Mouse (Mus musculus) kidney, postnatal 0 days (tissue): ENCODE data around the gene Zdhhc5. TPM values are rescaled to one million over a fixed set of nuclear protein-coding genes. Genes with fewer than 3 reads are reported as not detected.

Experiments used
- ATAC-seq: fragments of 200-750 bp; cut with Nextera tagmentation; replicated peaks from 2 replicates; pipeline ENCODE4 v1.8.0; 2017; ENCODE audit warnings: low read depth, moderate number of reproducible peaks, moderate TSS enrichment, moderate library complexity; ENCODE audit not compliant: low FRiP score
- DNase-seq: peaks from one replicate; pipeline ENCODE4 v3.0.0-alpha.2; 2016; ENCODE audit warnings: low spot score
- H3K27ac ChIP-seq: fragments of 300-500 bp; sonication (generic); 2 replicates; pipeline ENCODE4 v1.5.1; 2014; ENCODE audit warnings: mild to moderate bottlenecking
- H3K27me3 ChIP-seq: fragments of 300-500 bp; sonication (generic); 2 replicates; pipeline ENCODE4 v1.6.1; 2014; ENCODE audit warnings: low read length, mixed read lengths; ENCODE audit not compliant: insufficient read depth
- H3K36me3 ChIP-seq: fragments of 300-500 bp; sonication (generic); 2 replicates; pipeline ENCODE4 v1.6.1; 2014; ENCODE audit warnings: low read length, mixed read lengths; ENCODE audit not compliant: insufficient read depth
- H3K4me1 ChIP-seq: fragments of 300-500 bp; sonication (generic); replicated peaks from 2 replicates; pipeline ENCODE4 v1.6.1; 2014; ENCODE audit warnings: antibody characterized with exemption, low read length, mixed read lengths; ENCODE audit not compliant: insufficient read depth
- H3K4me2 ChIP-seq: fragments of 300-500 bp; sonication (generic); 2 replicates; pipeline ENCODE4 v1.6.1; 2014; ENCODE audit warnings: mild to moderate bottlenecking, low read length, moderate library complexity, mixed read lengths
- H3K4me3 ChIP-seq: fragments of 300-500 bp; sonication (generic); replicated peaks from 2 replicates; pipeline ENCODE4 v1.5.1; 2014; ENCODE audit warnings: low read depth, low read length
- H3K9ac ChIP-seq: fragments of 300-500 bp; sonication (generic); 2 replicates; pipeline ENCODE4 v1.6.1; 2014; ENCODE audit warnings: low read depth, low read length
- H3K9me3 ChIP-seq: fragments of 300-500 bp; sonication (generic); replicated peaks from 2 replicates; pipeline ENCODE4 v1.6.1; 2016; ENCODE audit warnings: low read length, inconsistent platforms, mixed read lengths
- CTCF ChIP-seq: IDR thresholded peaks from 2 replicates; pipeline ENCODE4 v1.5.1; 2016; ENCODE audit warnings: antibody characterized with exemption, low read depth, mild to moderate bottlenecking, moderate library complexity
- WGBS: fragments of 180-500 bp; shearing (Covaris S2); extraction: QIAGEN DNeasy Blood & Tissue Kit; methylation state at CpG from one replicate; pipeline ENCODE4 v1.1.7; 2014; 5-methylcytosine and 5-hydroxymethylcytosine counted together
- polyA plus RNA-seq: library from polyadenylated mRNA; unstranded; fragments of >200 nt; fragmentation: Nextera tagmentation; extraction: Ambion mirVana; gene quantifications from 2 replicates; pipeline ENCODE4 v1.2.1, GENCODE M21; 2015

The Zdhhc5 gene
- polyA plus RNA-seq, 1 experiment from 2014 or later = 25.9 TPM

GRCm38 (mm10) chr2:84736312-84737161, 21.6 kb upstream of the Zdhhc5 start:
- ATAC-seq = no peak
- Histone ChIP-seq H3K9me3 (no peaks in the 10 kb centered on the region), H3K27me3 (no peaks in the 10 kb centered on the region), H3K4me3 (no peak overlapping the region), H3K4me2 (peak overlapping the region; percentile 47), H3K36me3 (no peaks in the 10 kb centered on the region), H3K27ac (no peak overlapping the region), H3K9ac (peak overlapping the region; percentile 23; the same call in 1 of the 2 replicates), H3K4me1 (peaks cover 48% of the 10 kb centered on the region)
- no peak for TF ChIP-seq CTCF
- peak; percentile 38 for DNase-seq
- 5% methylated on average over 27 of the region's 27 CpGs for WGBS

DNA sequence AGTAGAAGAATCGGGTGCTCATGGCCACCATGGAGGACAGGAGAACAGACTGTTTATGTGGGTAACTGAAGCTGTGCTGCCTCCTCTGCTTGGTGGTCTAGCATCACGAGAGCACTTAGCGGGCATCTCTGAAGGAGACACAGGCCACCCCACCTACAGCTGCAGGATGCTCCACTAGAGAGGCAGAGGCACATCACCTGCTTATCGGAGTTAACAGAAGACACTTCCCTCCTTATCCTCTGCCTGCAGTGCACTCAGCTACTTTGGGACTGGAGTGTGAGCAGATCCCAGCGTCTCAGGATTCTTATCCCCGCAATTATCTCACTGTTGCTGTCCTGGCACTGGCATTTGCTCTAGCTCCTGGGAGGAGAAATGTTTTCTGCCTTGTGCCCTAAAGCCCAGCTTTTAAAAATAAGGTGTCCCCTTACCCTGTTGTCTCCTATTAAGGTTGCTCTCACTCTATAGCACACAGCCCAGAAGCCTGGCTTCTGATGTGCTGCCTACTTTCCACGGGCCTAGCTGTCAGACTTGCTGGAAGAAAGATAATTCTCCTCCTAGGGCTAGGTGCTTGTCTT, 20.5 kb upstream of the Zdhhc5 start:
- Histone ChIP-seq H3K9ac (no peak overlapping the region), H3K4me2 (peak overlapping the region; percentile 58), H3K4me3 (no peak overlapping the region), H3K9me3 (no peaks in the 10 kb centered on the region), H3K36me3 (no peaks in the 10 kb centered on the region), H3K27ac (no peak overlapping the region), H3K4me1 (peaks cover 41% of the 10 kb centered on the region), H3K27me3 (no peaks in the 10 kb centered on the region)
- WGBS = 20% methylated on average over 7 of the region's 7 CpGs
- no peak for ATAC-seq
- no peak for TF ChIP-seq CTCF
- DNase-seq = peak; percentile 15

- no peak for ATAC-seq
- no peaks in the 10 kb centered on the region for H3K27me3 ChIP-seq
- no peaks in the 10 kb centered on the region for H3K9me3 ChIP-seq
- 0% methylated on average over 2 of the region's 2 CpGs for WGBS
- DNase-seq = peak; percentile 22
- peak overlapping the region; percentile 58 for H3K4me2 ChIP-seq
- H3K27ac ChIP-seq = no peak overlapping the region
- H3K4me3 ChIP-seq = peak overlapping the region; percentile 38
- no peaks in the 10 kb centered on the region for H3K36me3 ChIP-seq
- TF ChIP-seq CTCF = no peak
- H3K4me1 ChIP-seq = peaks cover 41% of the 10 kb centered on the region
- H3K9ac ChIP-seq = peak overlapping the region; percentile 51
Observed at GRCm38 (mm10) chr2:84734919-84735318, 19.9 kb upstream of the Zdhhc5 start.

- ATAC-seq (no peak), DNase-seq (peak; percentile 41)
- H3K27me3 ChIP-seq = no peaks in the 10 kb centered on the region
- peak overlapping the region; percentile 51 for H3K9ac ChIP-seq
- H3K36me3 ChIP-seq = no peaks in the 10 kb centered on the region
- H3K4me1 ChIP-seq = peaks cover 39% of the 10 kb centered on the region
- WGBS = under 1% methylated on average over 11 of the region's 11 CpGs
- peak overlapping the region; percentile 38 for H3K4me3 ChIP-seq
- H3K27ac ChIP-seq = no peak overlapping the region
- H3K4me2 ChIP-seq = peak overlapping the region; percentile 58
- no peaks in the 10 kb centered on the region for H3K9me3 ChIP-seq
- no peak for TF ChIP-seq CTCF
Observed at GRCm38 (mm10) chr2:84734351-84734864, 19.4 kb upstream of the Zdhhc5 start.

- H3K4me2 ChIP-seq = peak within 1 kb of the TSS; percentile 58
- ATAC-seq (peak; percentile 37; the same call in 1 of the 2 replicates), DNase-seq (peak; percentile 55)
- no peaks in the 10 kb centered on the region for H3K27me3 ChIP-seq
- peak within 1 kb of the TSS; percentile 38 for H3K4me3 ChIP-seq
- WGBS = 3% methylated on average over 8 of the region's 8 CpGs
- TF ChIP-seq CTCF = no peak
- H3K9ac ChIP-seq = peak within 1 kb of the TSS; percentile 51
- no peak within 1 kb of the TSS for H3K27ac ChIP-seq
- no peaks in the 10 kb centered on the region for H3K9me3 ChIP-seq
- peaks cover 34% of the 10 kb centered on the region for H3K4me1 ChIP-seq
- H3K36me3 ChIP-seq = no peaks in the 10 kb centered on the region
Observed at GRCm38 (mm10) chr2:84733579-84734300, 18.8 kb upstream of the Zdhhc5 start, which contains the start of gene Ypel4. Ypel4 (plus strand) TSS chr2:84734058.

GRCm38 (mm10) chr2:84732394-84732793, 17.4 kb upstream of the Zdhhc5 start:
- Histone ChIP-seq H3K9me3 (no peaks in the 10 kb centered on the region), H3K27ac (no peak overlapping the region), H3K9ac (no peak overlapping the region), H3K4me1 (peaks cover 26% of the 10 kb centered on the region), H3K36me3 (no peaks in the 10 kb centered on the region), H3K27me3 (no peaks in the 10 kb centered on the region), H3K4me3 (no peak overlapping the region), H3K4me2 (no peak overlapping the region)
- TF ChIP-seq CTCF = no peak
- no peak for ATAC-seq
- DNase-seq = no peak
- WGBS = 71% methylated on average over 1 of the region's 1 CpGs
